Mouse (Mus musculus): Measurements from ENCODE around the gene Pfkfb2. TPM values are rescaled to one million over a fixed set of nuclear protein-coding genes. Genes with fewer than 3 reads are reported as not detected.

The Pfkfb2 gene
- polyA plus RNA-seq, 1 experiment: 3.0 TPM

DNA sequence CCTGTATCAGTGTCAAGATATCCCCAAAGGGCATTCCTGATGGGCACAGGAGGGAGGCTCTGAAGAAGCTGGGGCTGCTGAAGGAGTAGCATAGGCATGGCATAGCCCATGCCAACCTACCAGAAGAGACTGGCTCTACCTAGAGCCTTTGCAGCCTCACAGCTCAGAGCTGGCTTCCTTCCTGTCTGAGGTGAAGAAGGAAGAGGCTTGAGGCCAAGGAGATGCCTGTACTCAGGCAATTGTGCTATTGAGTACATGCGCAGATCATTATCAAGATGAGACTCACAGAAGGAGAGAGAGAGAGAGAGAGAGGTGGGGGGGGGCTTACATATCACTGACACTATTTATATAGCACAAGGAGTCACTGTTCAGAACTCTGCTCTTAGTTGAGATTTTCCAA lies 14.7 kb upstream of the Pfkfb2 start:
- Histone ChIP-seq H3K4me3 (ENCODE audit: insufficient read depth, poor library complexity, severe bottlenecking) (no peak overlapping the region), H3ac (ENCODE audit: control insufficient read depth, insufficient read length, low read depth) (no peak overlapping the region), H3K79me2 (ENCODE audit: control insufficient read depth, insufficient read depth) (no peaks in the 10 kb centered on the region), H3K36me3 (ENCODE audit: control insufficient read depth, insufficient read depth) (no peaks in the 10 kb centered on the region), H3K79me3 (ENCODE audit: low read depth) (no peaks in the 10 kb centered on the region), H3K27me3 (ENCODE audit: control insufficient read depth, insufficient read depth, insufficient read length) (no peaks in the 10 kb centered on the region)
- TF ChIP-seq CEBPB (IDR thresholded peaks at IDR 0.05; ENCODE audit: low read depth) (no peak), MYOD1 (IDR thresholded peaks at IDR 0.05; ENCODE audit: control insufficient read depth, insufficient read length, low read depth) (no peak), MYOG (IDR thresholded peaks at IDR 0.05; ENCODE audit: control insufficient read depth, extremely low read depth, insufficient read length) (no peak), MAX (IDR thresholded peaks at IDR 0.05) (no peak), USF1 (IDR thresholded peaks at IDR 0.05; ENCODE audit: low read depth) (no peak), CTCF (IDR thresholded peaks at IDR 0.05; ENCODE audit: control insufficient read depth, insufficient read depth, insufficient read length) (no peak), FOSL1 (IDR thresholded peaks at IDR 0.05; ENCODE audit: insufficient read depth, low read length, poor library complexity, severe bottlenecking) (no peak)

GRCm38 (mm10) chr1:130742201-130742600 lies 13.1 kb upstream of the Pfkfb2 start:
- Histone ChIP-seq H3K4me3 (ENCODE audit: insufficient read depth, poor library complexity, severe bottlenecking) (no peak overlapping the region), H3K79me3 (ENCODE audit: low read depth) (no peaks in the 10 kb centered on the region)

DNA sequence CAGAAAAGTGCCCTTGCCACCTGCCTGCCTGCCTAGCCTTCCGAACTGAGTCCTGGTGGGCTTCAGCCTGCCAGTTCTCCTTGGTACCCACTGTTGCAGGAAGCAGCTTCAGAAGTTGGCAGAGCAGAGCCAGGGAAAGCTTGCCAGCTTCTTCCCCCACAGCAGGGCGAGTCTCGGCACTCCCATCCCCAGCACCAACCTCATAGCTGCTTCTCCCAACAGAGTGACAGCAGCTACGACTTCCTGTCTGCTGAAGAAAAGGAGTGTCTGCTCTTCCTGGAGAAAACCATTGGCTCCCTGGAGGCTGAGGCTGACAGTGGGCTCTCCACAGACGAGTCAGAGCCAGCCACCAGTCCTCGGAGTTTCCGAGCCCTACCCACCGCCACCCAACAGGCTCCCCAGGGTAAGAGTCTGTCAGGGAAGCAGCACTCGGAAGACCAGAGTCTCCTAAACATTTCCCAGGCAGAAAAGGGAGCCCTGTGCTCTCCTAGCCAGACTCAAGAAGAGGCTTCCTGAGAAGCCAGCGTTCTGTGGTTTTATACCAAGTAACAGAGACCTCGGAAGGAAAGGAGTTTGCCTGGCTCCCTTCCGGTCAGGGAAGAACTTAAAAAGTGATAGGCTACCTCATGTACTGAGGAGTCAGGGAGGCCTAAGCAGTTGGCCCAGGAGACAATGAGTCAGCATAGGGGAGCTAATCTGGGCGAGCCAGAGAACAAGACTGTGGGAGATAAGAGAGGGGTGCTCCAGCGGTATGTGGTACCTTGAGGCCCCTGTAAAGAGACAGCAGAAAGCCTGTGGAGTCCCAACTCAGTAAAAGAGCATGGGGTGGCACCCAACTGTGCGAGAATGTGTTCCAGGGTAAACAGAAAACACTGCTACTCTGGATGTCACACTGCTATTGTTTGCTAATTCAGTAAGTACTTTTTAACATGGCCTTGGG lies 12.0 kb upstream of the Pfkfb2 start:
- no peak overlapping the region for H3ac ChIP-seq (ENCODE audit: control insufficient read depth, insufficient read length, low read depth)
- no peak overlapping the region for H3K4me3 ChIP-seq (ENCODE audit: insufficient read depth, poor library complexity, severe bottlenecking)
- H3K36me3 ChIP-seq (ENCODE audit: control insufficient read depth, insufficient read depth): no peaks in the 10 kb centered on the region
- TF ChIP-seq CEBPB (IDR thresholded peaks at IDR 0.05; ENCODE audit: low read depth): no peak
- no peak for TF ChIP-seq FOSL1 (IDR thresholded peaks at IDR 0.05; ENCODE audit: insufficient read depth, low read length, poor library complexity, severe bottlenecking)
- no peak for TF ChIP-seq CTCF (IDR thresholded peaks at IDR 0.05; ENCODE audit: control insufficient read depth, insufficient read depth, insufficient read length)
- TF ChIP-seq MAX (IDR thresholded peaks at IDR 0.05): no peak
- TF ChIP-seq MYOG (IDR thresholded peaks at IDR 0.05; ENCODE audit: control insufficient read depth, extremely low read depth, insufficient read length): no peak
- no peak for TF ChIP-seq USF1 (IDR thresholded peaks at IDR 0.05; ENCODE audit: low read depth)
- no peak for TF ChIP-seq MYOD1 (IDR thresholded peaks at IDR 0.05; ENCODE audit: control insufficient read depth, insufficient read length, low read depth)
- no peaks in the 10 kb centered on the region for H3K79me3 ChIP-seq (ENCODE audit: low read depth)
- H3K27me3 ChIP-seq (ENCODE audit: control insufficient read depth, insufficient read depth, insufficient read length): no peaks in the 10 kb centered on the region
- H3K79me2 ChIP-seq (ENCODE audit: control insufficient read depth, insufficient read depth): no peaks in the 10 kb centered on the region

More at GRCm38 (mm10) chr1:130742201-130742600, 13.1 kb upstream of the Pfkfb2 start:
- no peaks in the 10 kb centered on the region for H3K36me3 ChIP-seq (ENCODE audit: control insufficient read depth, insufficient read depth)
- no peaks in the 10 kb centered on the region for H3K79me2 ChIP-seq (ENCODE audit: control insufficient read depth, insufficient read depth)
- no peaks in the 10 kb centered on the region for H3K27me3 ChIP-seq (ENCODE audit: control insufficient read depth, insufficient read depth, insufficient read length)
- no peak overlapping the region for H3ac ChIP-seq (ENCODE audit: control insufficient read depth, insufficient read length, low read depth)
- TF ChIP-seq USF1 (IDR thresholded peaks at IDR 0.05; ENCODE audit: low read depth): no peak
- TF ChIP-seq FOSL1 (IDR thresholded peaks at IDR 0.05; ENCODE audit: insufficient read depth, low read length, poor library complexity, severe bottlenecking): no peak
- TF ChIP-seq CEBPB (IDR thresholded peaks at IDR 0.05; ENCODE audit: low read depth): no peak
- no peak for TF ChIP-seq MYOG (IDR thresholded peaks at IDR 0.05; ENCODE audit: control insufficient read depth, extremely low read depth, insufficient read length)
- no peak for TF ChIP-seq MYOD1 (IDR thresholded peaks at IDR 0.05; ENCODE audit: control insufficient read depth, insufficient read length, low read depth)
- no peak for TF ChIP-seq CTCF (IDR thresholded peaks at IDR 0.05; ENCODE audit: control insufficient read depth, insufficient read depth, insufficient read length)
- no peak for TF ChIP-seq MAX (IDR thresholded peaks at IDR 0.05)

- no peak for TF ChIP-seq FOSL1 (IDR thresholded peaks at IDR 0.05; ENCODE audit: insufficient read depth, low read length, poor library complexity, severe bottlenecking)
- TF ChIP-seq MAX (IDR thresholded peaks at IDR 0.05): no peak
- TF ChIP-seq CTCF (IDR thresholded peaks at IDR 0.05; ENCODE audit: control insufficient read depth, insufficient read depth, insufficient read length): no peak
- TF ChIP-seq CEBPB (IDR thresholded peaks at IDR 0.05; ENCODE audit: low read depth): no peak
- TF ChIP-seq USF1 (IDR thresholded peaks at IDR 0.05; ENCODE audit: low read depth): no peak
- no peak for TF ChIP-seq MYOD1 (IDR thresholded peaks at IDR 0.05; ENCODE audit: control insufficient read depth, insufficient read length, low read depth)
- no peak for TF ChIP-seq MYOG (IDR thresholded peaks at IDR 0.05; ENCODE audit: control insufficient read depth, extremely low read depth, insufficient read length)
Observed at GRCm38 (mm10) chr1:130740227-130740648, 11.2 kb upstream of the Pfkfb2 start.

GRCm38 (mm10) chr1:130739636-130740035 lies 10.6 kb upstream of the Pfkfb2 start:
- Histone ChIP-seq H3ac (ENCODE audit: control insufficient read depth, insufficient read length, low read depth) (no peak overlapping the region), H3K79me2 (ENCODE audit: control insufficient read depth, insufficient read depth) (no peaks in the 10 kb centered on the region), H3K4me3 (ENCODE audit: insufficient read depth, poor library complexity, severe bottlenecking) (no peak overlapping the region), H3K36me3 (ENCODE audit: control insufficient read depth, insufficient read depth) (no peaks in the 10 kb centered on the region), H3K79me3 (ENCODE audit: low read depth) (no peaks in the 10 kb centered on the region), H3K27me3 (ENCODE audit: control insufficient read depth, insufficient read depth, insufficient read length) (no peaks in the 10 kb centered on the region)
- TF ChIP-seq USF1 (IDR thresholded peaks at IDR 0.05; ENCODE audit: low read depth) (no peak), FOSL1 (IDR thresholded peaks at IDR 0.05; ENCODE audit: insufficient read depth, low read length, poor library complexity, severe bottlenecking) (no peak), CEBPB (IDR thresholded peaks at IDR 0.05; ENCODE audit: low read depth) (no peak), CTCF (IDR thresholded peaks at IDR 0.05; ENCODE audit: control insufficient read depth, insufficient read depth, insufficient read length) (no peak), MYOG (IDR thresholded peaks at IDR 0.05; ENCODE audit: control insufficient read depth, extremely low read depth, insufficient read length) (no peak), MAX (IDR thresholded peaks at IDR 0.05) (no peak), MYOD1 (IDR thresholded peaks at IDR 0.05; ENCODE audit: control insufficient read depth, insufficient read length, low read depth) (no peak)

More at GRCm38 (mm10) chr1:130740227-130740648, 11.2 kb upstream of the Pfkfb2 start:
- no peaks in the 10 kb centered on the region for H3K36me3 ChIP-seq (ENCODE audit: control insufficient read depth, insufficient read depth)
- H3ac ChIP-seq (ENCODE audit: control insufficient read depth, insufficient read length, low read depth): no peak overlapping the region
- no peak overlapping the region for H3K4me3 ChIP-seq (ENCODE audit: insufficient read depth, poor library complexity, severe bottlenecking)
- H3K27me3 ChIP-seq (ENCODE audit: control insufficient read depth, insufficient read depth, insufficient read length): no peaks in the 10 kb centered on the region
- no peaks in the 10 kb centered on the region for H3K79me3 ChIP-seq (ENCODE audit: low read depth)
- H3K79me2 ChIP-seq (ENCODE audit: control insufficient read depth, insufficient read depth): no peaks in the 10 kb centered on the region

All from C2C12 (cell line).